Mouse (Mus musculus) heart, embryonic 15.5 days (tissue): ENCODE measurements around the gene Olfr243. TPM values are rescaled to one million over a fixed set of nuclear protein-coding genes. Genes with fewer than 3 reads are reported as not detected.

Source experiments
- polyA plus RNA-seq: library from polyadenylated mRNA; unstranded; fragments of >200 nt; fragmentation: Nextera tagmentation; extraction: Ambion mirVana; gene quantifications from 2 replicates; pipeline ENCODE4 v1.2.1, GENCODE M21; 2015

Olfr243 gene
- polyA plus RNA-seq, 1 experiment from 2014 or later = not detected

Other genes with a start within 250 kb of the Olfr243 start
- 0.52 and 0.59 TPM in 2 replicates for gene Olfr608, start 244.8 kb upstream of the Olfr243 start, polyA plus RNA-seq
- 0.04 and 0.19 TPM in 2 replicates for gene Olfr609, start 216.6 kb upstream of the Olfr243 start, polyA plus RNA-seq
- gene Olfr610, start 202.5 kb upstream of the Olfr243 start, polyA plus RNA-seq = not detected in 2 replicates
- gene Olfr611, start 193.8 kb upstream of the Olfr243 start, polyA plus RNA-seq = not detected in 2 replicates
- not detected in 2 replicates for gene Olfr612, start 172.0 kb upstream of the Olfr243 start, polyA plus RNA-seq
- gene Olfr613, start 166.6 kb upstream of the Olfr243 start, polyA plus RNA-seq = not detected in 2 replicates
- gene Olfr615, start 158.6 kb upstream of the Olfr243 start, polyA plus RNA-seq = not detected in 2 replicates
- not detected in 2 replicates for gene Olfr616, start 145.5 kb upstream of the Olfr243 start, polyA plus RNA-seq
- gene Olfr617, start 141.6 kb upstream of the Olfr243 start, polyA plus RNA-seq = not detected in 2 replicates
- gene Olfr618, start 124.6 kb upstream of the Olfr243 start, polyA plus RNA-seq = not detected in 2 replicates
- gene Olfr619, start 114.1 kb upstream of the Olfr243 start, polyA plus RNA-seq = not detected in 2 replicates
- not detected in 2 replicates for gene Olfr620, start 102.1 kb upstream of the Olfr243 start, polyA plus RNA-seq
- gene Olfr622, start 72.0 kb upstream of the Olfr243 start, polyA plus RNA-seq = not detected in 2 replicates
- gene Olfr623, start 51.0 kb upstream of the Olfr243 start, polyA plus RNA-seq = not detected in 2 replicates
- gene Olfr624, start 43.5 kb upstream of the Olfr243 start, polyA plus RNA-seq = 0.03 TPM in 2 replicates
- not detected in 2 replicates for gene Olfr625-ps1, start 32.0 kb upstream of the Olfr243 start, polyA plus RNA-seq
- not detected in 2 replicates for gene Olfr628, start 15.7 kb downstream of the Olfr243 start, polyA plus RNA-seq
- gene Olfr629, start 30.3 kb downstream of the Olfr243 start, polyA plus RNA-seq = not detected in 2 replicates
- not detected in 2 replicates for gene Olfr630, start 42.7 kb downstream of the Olfr243 start, polyA plus RNA-seq
- not detected in 2 replicates for gene Olfr69, start 56.9 kb downstream of the Olfr243 start, polyA plus RNA-seq
- gene Olfr68, start 65.0 kb downstream of the Olfr243 start, polyA plus RNA-seq = not detected in 2 replicates
- not detected in 2 replicates for gene Olfr67, start 77.2 kb downstream of the Olfr243 start, polyA plus RNA-seq
- 13,914 and 14,622 TPM in 2 replicates for gene Hbb-bt, start 99.3 kb downstream of the Olfr243 start, polyA plus RNA-seq
- 40,231 and 44,289 TPM in 2 replicates for gene Hbb-bs, start 113.4 kb downstream of the Olfr243 start, polyA plus RNA-seq
- gene Hbb-bh2, start 125.8 kb downstream of the Olfr243 start, polyA plus RNA-seq = not detected in 2 replicates
- gene Hbb-bh1, start 128.5 kb downstream of the Olfr243 start, polyA plus RNA-seq = 7.6 and 12.8 TPM in 2 replicates
- gene Hbb-y, start 138.5 kb downstream of the Olfr243 start, polyA plus RNA-seq = 765 and 1,617 TPM in 2 replicates
- not detected in 2 replicates for gene Olfr66, start 171.6 kb downstream of the Olfr243 start, polyA plus RNA-seq
- not detected in 2 replicates for gene Olfr64, start 179.8 kb downstream of the Olfr243 start, polyA plus RNA-seq
- gene Olfr65, start 188.8 kb downstream of the Olfr243 start, polyA plus RNA-seq = not detected in 2 replicates
- gene Olfr631, start 214.2 kb downstream of the Olfr243 start, polyA plus RNA-seq = not detected in 2 replicates
- gene Olfr632, start 219.7 kb downstream of the Olfr243 start, polyA plus RNA-seq = not detected in 2 replicates
- not detected in 2 replicates for gene Olfr633, start 229.8 kb downstream of the Olfr243 start, polyA plus RNA-seq